In genomic region chr5:21658623-21659395, GRCm38 (mm10) we compare ENCODE assay signal across 8 mouse cellular contexts. TPM values are rescaled to one million over a fixed set of nuclear protein-coding genes. Genes with fewer than 3 reads are reported as not detected.
DNase-seq lines count a peak whose midpoint lies in the region; ATAC-seq lines count a peak whose summit lies in the region.

No protein-coding gene starts in this region.

- H3K36me3 ChIP-seq in hindbrain, embryonic 10.5 days, result peaks cover 84% of the 10 kb centered on the region
- peaks cover 20% of the 10 kb centered on the region for H3K36me3 ChIP-seq in lung, embryonic 16.5 days (ENCODE audit: control insufficient read depth, insufficient read depth, low read length)

- no peak overlapping the region for H3K4me3 ChIP-seq in hindbrain, embryonic 10.5 days
- no peak overlapping the region for H3K4me3 ChIP-seq in lung, embryonic 16.5 days (ENCODE audit: low read length)

- H3K27ac ChIP-seq in hindbrain, embryonic 10.5 days, result peak overlapping the region; percentile 37; the same call in 1 of the 2 replicates
- peak overlapping the region; percentile 59 for H3K27ac ChIP-seq in lung, embryonic 16.5 days (ENCODE audit: low read length)

- peak; percentile 74 for DNase-seq in ES-CJ7 (ENCODE audit: low read depth, low spot score)
- peak; percentile 76 to 77 for DNase-seq in cerebellum, adult 18-20 months
- DNase-seq in forelimb bud, embryonic 11.5 days (ENCODE audit: low read depth, low spot score), result peak; percentile 62
- peak; percentile 71 for DNase-seq in hindbrain, embryonic 10.5 days (ENCODE audit: low spot score)
- peak; percentile 72 to 77 for DNase-seq in layer of hippocampus, adult 8-10 months (ENCODE audit: low spot score in 2 of 2)
- DNase-seq in ovary, postnatal 14 days (ENCODE audit: low spot score), result peak; percentile 82
- peak; percentile 68 for DNase-seq in thymus, postnatal 0 days (ENCODE audit: low spot score)

- peak; percentile 71 for ATAC-seq in lung, embryonic 16.5 days (ENCODE audit: low read depth)

- WGBS in hindbrain, embryonic 10.5 days, result 60% methylated on average over 11 of the region's 11 CpGs
- 39% methylated on average over 11 of the region's 11 CpGs for WGBS in lung, embryonic 16.5 days

- H3K9me3 ChIP-seq in hindbrain, embryonic 10.5 days, result no peaks in the 10 kb centered on the region
- no peaks in the 10 kb centered on the region for H3K9me3 ChIP-seq in lung, embryonic 16.5 days (ENCODE audit: control insufficient read depth, low read length)

- H3K4me2 ChIP-seq in lung, embryonic 16.5 days (ENCODE audit: low read depth, low read length), result no peak overlapping the region

- H3K4me1 ChIP-seq in hindbrain, embryonic 10.5 days (replicated peaks), result peaks cover 4% of the 10 kb centered on the region; the same call in 1 of the 2 replicates
- H3K4me1 ChIP-seq in lung, embryonic 16.5 days (replicated peaks; ENCODE audit: control insufficient read depth, insufficient read depth, low read length), result peaks cover 8% of the 10 kb centered on the region

- H3K9ac ChIP-seq in lung, embryonic 16.5 days (ENCODE audit: low read length), result no peak overlapping the region

- H3K27me3 ChIP-seq in hindbrain, embryonic 10.5 days (ENCODE audit: insufficient read depth, poor library complexity, severe bottlenecking), result no peaks in the 10 kb centered on the region
- no peaks in the 10 kb centered on the region for H3K27me3 ChIP-seq in lung, embryonic 16.5 days (ENCODE audit: control insufficient read depth, insufficient read depth, low read depth, low read length)

RNA-seq across cellular contexts. Expression of gene Armc10, which starts 13.2 kb away (rescaled TPM):
- 62.9 and 66.8 TPM in 2 replicates for polyA plus RNA-seq in hindbrain, embryonic 10.5 days (2016; fragmentation: Nextera tagmentation; extraction: Ambion mirVana)
- 10 to 100 TPM; 18.8 to 21.6 (median 21.4) TPM for total RNA-seq in layer of hippocampus, adult 8-10 months (2022)
- 44.6 and 45.3 TPM in 2 replicates for polyA plus RNA-seq in lung, embryonic 16.5 days (2015; fragmentation: Nextera tagmentation; extraction: Ambion mirVana)
- 34.4 and 36.3 TPM in 2 replicates for polyA plus RNA-seq in thymus, postnatal 0 days (2015; fragmentation: Nextera tagmentation; extraction: Ambion mirVana)

RNA-seq across cellular contexts. Expression of gene Fbxl13, which starts 13.4 kb away (rescaled TPM):
- 0.20 and 0.41 TPM in 2 replicates for polyA plus RNA-seq in hindbrain, embryonic 10.5 days (2016; fragmentation: Nextera tagmentation; extraction: Ambion mirVana)
- under 1 TPM in 3 of 4 experiments, not detected in 1; 0.19 to 0.52 (median 0.47) TPM for total RNA-seq in layer of hippocampus, adult 8-10 months (2022)
- 0.97 and 1.6 TPM in 2 replicates for polyA plus RNA-seq in lung, embryonic 16.5 days (2015; fragmentation: Nextera tagmentation; extraction: Ambion mirVana)
- polyA plus RNA-seq in thymus, postnatal 0 days (2015; fragmentation: Nextera tagmentation; extraction: Ambion mirVana), result 0.13 and 0.23 TPM in 2 replicates

RNA-seq across cellular contexts. Expression of gene Napepld, which starts 42.4 kb away (rescaled TPM):
- polyA plus RNA-seq in hindbrain, embryonic 10.5 days (2016; fragmentation: Nextera tagmentation; extraction: Ambion mirVana), result 5.6 and 6.1 TPM in 2 replicates
- total RNA-seq in layer of hippocampus, adult 8-10 months (2022), result 10 to 100 TPM; 21.7 to 28.2 (median 23.9) TPM
- 4.7 and 5.5 TPM in 2 replicates for polyA plus RNA-seq in lung, embryonic 16.5 days (2015; fragmentation: Nextera tagmentation; extraction: Ambion mirVana)
- polyA plus RNA-seq in thymus, postnatal 0 days (2015; fragmentation: Nextera tagmentation; extraction: Ambion mirVana), result 0.86 and 0.90 TPM in 2 replicates
